Mouse (Mus musculus): ENCODE measurements around the gene Eif1b.

- TF ChIP-seq CTCF (IDR thresholded peaks at IDR 0.05; ENCODE audit: low read depth) (no peak), EP300 (optimal IDR thresholded peaks at IDR 0.05) (no peak)
These were observed 47.7 kb downstream of the Eif1b start, which contains the start of gene Entpd3 for GRCm38 (mm10) chr9:120539662-120540251.

Data from stomach, postnatal 0 days (tissue).